Mouse (Mus musculus) adrenal gland, postnatal 4 days (tissue): ENCODE results near the gene Ndfip2. TPM values are rescaled to one million over a fixed set of nuclear protein-coding genes. Genes with fewer than 3 reads are reported as not detected.

Source experiments
- DNase-seq, 2 experiments: peaks; one replicate each; pipeline ENCODE4 v3.0.0; 2021 to 2022; ENCODE audit warnings: low spot score in 2 of 2, mixed read lengths in 2 of 2
- long read RNA-seq, 2 experiments: library from polyadenylated mRNA; stranded (forward); transcript quantifications; one replicate each; pipeline ENCODE4 v2.0.0; 2021
- total RNA-seq, 2 experiments: library from RNA; stranded (reverse); gene quantifications; 2 replicates each; pipeline ENCODE4 v1.2.3; 2021

Ndfip2 gene
- total RNA-seq, result 10 to 100 TPM; 38.2 to 40.9 TPM
- long read RNA-seq, experiment 1, transcript Ndfip2-202 (8 exons, 1,695 nt), result minor isoform, 34 of 90 reads
- long read RNA-seq, experiment 1, transcript Ndfip2-206 (8 exons, 2,532 nt), result major isoform, 49 of 90 reads
- long read RNA-seq, experiment 1, partial matches to known transcripts, result 2 of 90 reads
- long read RNA-seq, experiment 1, other reads (novel, unspliced or antisense), result 5 of 90 reads
- long read RNA-seq, experiment 2, transcript Ndfip2-202 (8 exons, 1,695 nt), result minor isoform, 35 of 169 reads
- long read RNA-seq, experiment 2, transcript Ndfip2-206 (8 exons, 2,532 nt), result major isoform, 127 of 169 reads
- long read RNA-seq, experiment 2, partial matches to known transcripts, result 2 of 169 reads
- long read RNA-seq, experiment 2, other reads (novel, unspliced or antisense), result 5 of 169 reads

DNA sequence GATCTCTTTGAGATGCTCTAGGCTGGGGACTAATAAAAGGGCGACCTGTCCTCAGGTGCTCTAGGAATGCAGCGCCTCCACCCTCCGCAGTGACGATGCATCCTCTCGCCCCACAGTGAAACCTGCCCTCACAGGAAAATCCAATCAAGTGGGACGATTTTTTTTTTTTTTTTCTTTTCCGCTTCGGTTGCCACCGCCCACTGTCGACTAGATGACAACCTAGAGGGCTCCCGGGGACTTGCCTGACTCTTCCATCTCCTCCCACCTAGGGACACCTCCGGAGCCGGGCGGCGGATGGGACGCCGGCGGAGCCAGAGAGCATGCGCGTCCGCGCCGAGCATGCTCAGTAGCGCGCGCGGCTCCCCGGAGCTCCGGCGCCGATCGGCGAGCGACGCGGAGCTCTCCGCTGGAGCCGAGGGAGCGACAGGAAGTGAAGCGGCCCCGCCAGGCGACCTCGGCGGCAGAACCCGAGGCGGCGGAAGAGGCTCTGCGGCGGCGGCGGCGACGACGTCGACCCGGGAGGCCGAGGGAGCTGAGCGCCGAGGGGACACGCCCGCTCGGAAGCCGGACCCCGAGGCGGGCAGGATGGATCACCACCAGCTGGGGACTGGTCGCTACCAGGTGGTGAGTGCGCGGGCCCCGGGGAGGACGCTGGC lies at the start of gene Ndfip2:
Gene Ndfip2, plus strand, starts transcription at position 195 of the 656 bp plus-strand sequence.
- DNase-seq, result peak; percentile 67 to 78

DNA sequence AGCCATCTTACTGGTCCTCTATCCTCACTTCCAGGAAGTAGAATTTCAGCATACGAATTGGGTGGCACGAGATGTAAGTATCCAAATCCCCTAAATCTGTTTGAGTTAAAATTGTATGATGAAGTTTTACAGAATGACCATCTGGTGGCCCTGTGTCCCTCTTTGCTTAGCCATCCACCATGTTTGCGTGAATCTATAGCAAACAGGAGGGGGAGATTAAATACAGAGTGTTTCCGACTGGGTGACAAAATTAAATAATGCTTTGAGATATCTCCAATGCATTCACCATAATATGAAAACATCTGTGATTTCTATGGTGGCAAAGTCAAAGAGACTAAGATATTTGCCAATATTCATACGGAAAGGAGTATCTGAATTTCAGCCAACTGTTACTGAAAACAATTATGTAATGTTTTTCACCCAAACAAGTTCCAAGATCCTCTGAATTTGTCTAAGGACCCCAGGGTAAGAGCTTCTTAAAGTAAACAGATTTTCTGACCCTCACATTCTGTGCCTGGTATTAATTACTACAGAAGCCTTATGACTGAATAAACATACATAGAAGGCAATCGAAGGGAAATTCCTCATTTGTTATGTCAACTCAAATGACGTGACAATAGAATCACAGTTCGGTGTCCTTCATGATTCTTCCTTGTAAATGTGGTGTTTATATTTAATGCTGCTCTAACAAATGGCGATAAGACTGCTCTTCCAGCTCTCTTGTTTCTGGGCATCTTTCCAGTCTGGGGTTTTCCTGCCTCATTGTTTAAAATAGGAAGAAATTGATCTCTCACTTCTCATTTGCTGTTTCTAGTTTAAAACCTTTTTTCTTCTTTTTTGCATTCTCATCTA lies 38.6 kb upstream of the Ndfip2 start:
- DNase-seq, result no peak

DNA sequence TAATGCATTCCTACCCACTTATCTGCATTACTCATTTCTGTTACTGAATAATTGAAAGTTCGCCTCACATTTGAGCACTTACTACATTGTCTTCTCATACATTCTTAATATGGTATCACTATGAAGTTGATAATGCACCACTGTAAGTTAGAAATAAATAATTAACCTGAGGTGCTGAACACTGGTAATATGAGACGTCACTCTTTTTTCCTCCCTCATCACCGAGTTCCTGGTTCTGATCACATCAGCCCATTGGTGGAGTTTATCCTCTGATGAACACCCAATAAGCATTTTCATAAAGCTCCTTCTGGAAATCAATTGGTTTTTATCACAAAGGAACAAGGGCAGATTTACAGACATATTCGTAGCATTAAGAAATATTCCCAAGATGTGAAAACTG lies 36.1 kb upstream of the Ndfip2 start:
- DNase-seq, result no peak

DNA sequence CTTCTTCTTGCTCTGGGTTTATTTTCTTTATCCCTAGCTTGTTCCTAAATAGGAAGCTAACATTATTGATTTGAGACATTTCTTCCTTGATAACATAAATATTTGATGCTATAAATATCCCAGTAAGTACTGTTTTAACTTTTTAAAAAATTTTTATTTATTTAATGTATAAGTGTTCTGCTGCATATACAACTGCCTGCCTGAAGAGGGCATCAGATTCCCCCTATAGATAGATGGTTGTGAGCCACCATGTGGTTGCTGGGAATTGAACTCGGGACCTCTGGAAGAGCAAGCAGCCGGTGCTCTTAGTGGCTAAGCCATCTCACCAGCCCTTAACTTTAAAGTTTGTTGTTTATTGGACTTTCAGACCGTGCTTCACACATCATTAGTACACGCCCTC lies 32.6 kb upstream of the Ndfip2 start:
- no peak for DNase-seq

DNA sequence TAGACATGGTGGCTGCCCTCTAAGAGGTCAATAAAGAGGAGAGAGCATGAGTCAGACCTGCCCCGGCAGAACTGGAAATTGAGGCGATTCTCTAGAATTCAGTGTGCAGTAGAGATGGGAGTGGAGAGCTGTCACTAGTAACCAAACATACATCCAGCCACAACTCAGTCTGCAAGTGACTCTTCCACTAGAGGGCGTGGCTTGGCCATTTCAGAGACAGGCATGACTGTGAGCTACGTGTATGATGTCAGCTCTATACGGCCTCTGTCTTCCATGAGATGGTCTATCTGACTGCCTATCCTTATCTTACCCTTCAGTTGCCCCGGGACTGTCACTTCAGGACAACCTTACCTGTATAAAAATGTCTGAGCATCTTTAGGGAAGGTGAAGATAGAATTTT lies 26.0 kb upstream of the Ndfip2 start:
- DNase-seq, result no peak

DNA sequence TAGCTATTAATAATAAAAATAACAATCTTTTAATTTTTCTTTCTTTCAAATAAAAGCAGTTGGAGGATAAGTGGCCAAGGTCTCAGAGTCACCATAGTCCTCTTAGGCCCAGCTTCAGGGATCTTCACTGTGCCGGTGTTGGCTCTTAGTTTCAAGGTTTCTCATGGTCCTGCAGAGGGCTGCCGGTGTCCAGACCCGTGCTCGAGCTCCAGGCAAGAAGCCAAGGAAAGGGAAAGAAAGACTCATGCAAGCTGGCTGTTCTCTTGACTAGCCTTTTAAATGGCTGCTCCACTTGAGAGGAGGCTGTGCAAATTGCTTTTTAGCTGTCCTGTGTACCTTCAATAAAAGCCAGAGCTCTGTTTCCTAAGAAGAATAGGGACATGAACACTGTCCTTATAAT lies 21.8 kb upstream of the Ndfip2 start:
- DNase-seq, result no peak

DNA sequence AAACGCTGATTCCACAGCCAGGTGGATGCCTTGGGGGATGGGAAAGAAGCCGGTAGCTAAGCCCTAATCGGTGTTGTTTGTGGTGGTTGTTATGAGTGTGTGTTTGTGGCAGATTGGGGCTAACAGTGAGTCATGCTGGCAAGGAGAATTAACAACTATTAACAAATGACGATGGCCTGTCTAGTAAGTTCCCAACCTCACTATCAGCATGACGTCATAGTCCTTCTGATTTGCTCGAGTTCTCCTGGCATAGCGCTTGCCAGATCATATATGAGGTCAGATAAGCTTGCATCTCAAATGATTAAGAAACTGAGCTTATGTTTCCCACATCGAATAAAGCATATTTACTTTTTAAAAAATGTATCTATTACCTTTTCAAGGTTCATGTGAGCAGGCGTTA lies 20.6 kb upstream of the Ndfip2 start:
- DNase-seq, result no peak

DNA sequence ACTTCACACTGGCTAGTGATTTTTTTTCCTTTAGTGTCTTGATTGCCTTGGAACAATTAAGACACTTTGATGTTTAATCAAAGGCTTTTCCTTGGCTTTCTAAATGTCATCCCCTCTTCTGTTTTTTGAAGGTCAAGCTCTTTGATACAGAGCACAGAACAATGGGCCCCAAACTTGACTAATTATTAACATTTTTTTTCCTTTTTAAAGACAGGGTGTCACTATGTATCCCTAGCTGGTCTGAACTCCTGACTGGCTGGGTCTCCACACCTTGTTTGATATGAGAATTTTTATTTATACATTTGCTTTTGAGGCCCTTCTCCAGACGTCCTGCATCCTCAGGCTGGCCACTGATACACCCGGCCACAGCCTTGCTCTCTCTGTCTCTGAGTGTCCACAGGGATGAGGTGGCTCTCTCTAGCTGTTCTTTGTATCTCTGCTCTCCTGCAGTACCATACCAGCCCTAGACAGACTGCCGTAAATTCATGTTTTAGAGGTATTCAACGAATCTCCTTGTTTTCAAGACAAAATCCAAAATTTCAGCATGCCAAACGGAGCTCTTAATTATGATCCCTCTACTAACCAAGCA lies 19.8 kb upstream of the Ndfip2 start:
- no peak for DNase-seq

DNA sequence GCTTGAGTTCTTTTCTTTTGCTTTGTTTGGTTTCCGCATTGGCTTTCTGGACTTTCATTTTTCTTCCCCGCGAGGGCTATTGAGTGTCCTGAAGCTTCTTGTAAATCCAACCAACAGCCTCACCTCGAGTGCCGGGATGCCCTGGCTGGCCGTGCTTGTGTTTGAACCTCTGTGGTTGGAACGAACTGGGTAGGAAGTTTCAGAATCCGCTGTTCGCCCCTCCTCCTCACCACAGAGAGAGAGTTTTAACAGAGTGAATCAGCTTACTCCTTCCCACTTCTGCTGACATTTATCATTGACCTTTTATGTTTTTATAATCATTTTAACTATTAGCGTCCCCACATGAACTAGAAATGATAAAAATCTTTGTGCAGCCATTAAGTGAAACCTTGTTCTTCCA lies 18.3 kb upstream of the Ndfip2 start:
- DNase-seq, result no peak

DNA sequence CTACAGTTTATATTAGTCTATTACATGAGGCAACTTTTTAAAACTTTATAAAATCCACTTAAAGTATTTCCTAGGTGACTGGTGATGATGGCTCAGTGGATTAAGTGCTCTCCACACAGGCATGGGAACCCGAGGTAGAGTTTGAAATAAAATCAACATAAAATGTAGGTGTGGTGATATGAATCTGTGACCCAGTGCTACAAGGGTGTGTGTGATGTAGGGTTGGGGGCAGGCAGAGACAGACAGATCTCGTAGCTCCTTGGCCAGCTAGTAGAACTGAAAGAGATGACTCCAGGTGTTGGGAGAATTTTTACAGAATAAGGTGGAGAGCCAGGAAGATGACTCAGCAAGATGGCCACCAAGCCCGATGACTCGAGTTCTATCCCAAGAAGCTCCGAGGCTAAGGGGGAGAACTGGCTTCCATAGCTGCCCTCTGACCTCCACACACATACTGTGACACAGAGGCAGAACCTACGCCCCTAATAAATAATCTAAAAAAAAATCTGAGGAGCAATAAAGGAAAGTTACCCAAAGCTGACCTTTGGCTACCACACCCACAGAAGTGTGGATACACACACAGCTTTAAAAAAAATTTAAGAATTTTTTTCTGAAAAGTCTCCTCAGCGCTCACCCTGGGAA lies 14.4 kb upstream of the Ndfip2 start:
- DNase-seq, result no peak

DNA sequence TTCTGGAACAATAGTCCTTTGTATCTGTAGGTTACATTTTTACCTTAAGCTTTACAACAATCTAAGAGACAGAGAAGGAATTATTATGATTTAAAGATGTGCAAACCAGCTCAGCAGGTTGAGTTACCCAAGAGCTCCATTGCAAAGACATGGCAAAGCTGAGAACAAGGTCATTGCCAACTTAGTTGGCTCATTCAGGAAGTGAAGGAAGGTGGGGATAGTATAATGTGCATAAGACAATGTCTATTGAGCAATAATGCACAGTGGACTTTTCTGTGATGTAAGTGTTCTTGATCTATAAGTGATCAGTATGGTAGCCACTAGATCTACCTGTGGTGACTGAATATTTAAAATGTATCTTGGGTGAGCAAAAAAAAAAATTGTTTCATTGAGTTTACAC lies 7.3 kb upstream of the Ndfip2 start:
- DNase-seq, result no peak

DNA sequence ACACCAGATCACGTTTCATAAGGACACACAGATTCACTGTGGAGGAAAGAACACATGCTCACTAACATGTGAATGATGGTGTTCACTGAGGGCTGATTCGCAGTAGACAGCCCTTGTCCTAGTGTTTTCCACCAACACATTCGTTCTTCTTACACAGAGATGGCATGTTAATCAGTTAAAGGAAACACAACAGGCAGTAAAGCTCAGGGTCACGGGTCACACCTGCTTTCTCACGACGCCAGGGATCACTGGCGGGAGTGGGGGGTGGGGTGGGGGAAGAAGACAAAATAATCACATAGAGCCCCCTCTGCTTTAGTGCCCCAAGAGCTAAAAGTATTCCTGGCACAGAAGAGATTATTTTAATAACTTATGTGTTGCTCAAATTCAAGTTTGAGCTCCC lies 5.1 kb upstream of the Ndfip2 start:
- no peak for DNase-seq

DNA sequence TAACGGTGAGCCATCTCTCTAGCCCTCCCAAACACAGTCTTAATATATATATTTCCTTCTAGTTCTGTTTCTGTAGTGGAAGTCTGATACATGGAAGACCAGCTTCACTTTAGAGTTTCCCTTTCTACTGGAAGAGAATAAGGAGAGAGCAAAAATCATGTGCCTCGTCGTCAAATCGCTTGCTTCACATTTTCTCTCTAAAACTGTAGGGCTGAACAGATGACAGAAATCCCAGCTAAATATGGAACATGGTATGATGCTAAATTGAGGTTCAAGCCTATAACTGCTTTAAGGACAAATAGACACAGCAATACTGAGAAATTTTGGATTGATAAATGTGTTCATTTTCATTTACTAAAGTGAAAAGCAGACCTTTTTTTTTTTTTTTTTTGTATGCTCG lies 4.0 kb upstream of the Ndfip2 start:
- DNase-seq, result no peak

DNA sequence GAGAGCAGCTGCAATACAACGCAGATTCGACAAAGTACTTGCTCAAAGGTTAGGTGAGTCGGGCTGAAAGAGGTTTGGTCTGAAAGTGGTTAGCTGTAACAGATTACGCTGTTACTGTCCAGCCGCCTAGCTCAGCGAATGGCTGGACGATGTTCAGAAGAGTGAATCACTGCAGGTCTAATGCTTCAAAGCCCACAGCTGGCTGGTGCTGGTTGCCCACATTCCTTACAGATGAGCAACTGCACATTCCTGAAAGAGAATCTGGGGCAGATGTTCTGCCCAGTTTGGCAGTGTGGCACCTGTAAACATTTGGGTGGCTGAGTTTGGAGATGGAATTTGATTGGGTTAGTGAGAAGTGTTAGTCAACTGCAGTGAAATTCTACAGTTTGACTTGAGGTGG lies 2.8 kb upstream of the Ndfip2 start:
- DNase-seq, result no peak

DNA sequence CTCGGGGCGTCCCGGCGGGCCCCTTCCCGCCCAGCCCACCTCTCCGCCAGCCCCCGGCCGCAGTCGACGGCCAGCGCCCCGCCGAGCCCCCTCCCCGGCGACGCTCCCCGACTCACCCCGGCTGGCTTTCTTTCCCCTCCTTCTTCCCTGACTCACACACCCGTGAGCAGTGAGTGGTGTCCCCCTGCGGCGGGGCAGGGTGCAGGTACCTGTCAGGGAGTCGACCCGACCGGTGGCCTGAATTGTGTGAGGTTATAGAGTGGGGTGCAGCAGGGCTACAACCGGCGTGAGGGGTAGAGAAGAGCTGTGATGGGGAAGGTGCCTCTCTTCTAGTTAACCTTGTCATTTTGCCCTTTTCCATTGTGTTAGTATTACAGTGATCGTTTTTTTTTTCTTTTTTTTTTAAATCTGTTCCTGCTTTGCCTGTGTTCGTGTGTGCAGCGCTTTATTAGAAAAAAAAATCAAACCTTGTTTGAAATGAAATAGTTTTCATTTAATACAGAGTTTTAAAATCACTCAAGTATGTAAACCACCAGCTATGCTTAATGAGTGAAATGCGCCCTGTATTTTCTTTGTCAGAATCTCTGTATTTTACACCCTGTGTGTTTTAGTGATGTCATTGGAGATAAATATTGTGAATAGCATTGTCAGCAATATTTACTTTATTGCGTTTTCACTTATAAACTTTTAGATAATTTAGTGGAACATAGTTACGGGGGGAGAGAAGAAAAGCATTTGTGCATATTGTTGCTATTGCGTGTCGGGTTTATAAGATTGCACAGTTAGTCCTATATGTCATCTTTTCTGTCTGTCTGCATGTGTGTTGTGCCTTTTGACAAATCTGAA lies 885 bp downstream of the Ndfip2 start:
- DNase-seq, result peak; percentile 7 to 27

DNA sequence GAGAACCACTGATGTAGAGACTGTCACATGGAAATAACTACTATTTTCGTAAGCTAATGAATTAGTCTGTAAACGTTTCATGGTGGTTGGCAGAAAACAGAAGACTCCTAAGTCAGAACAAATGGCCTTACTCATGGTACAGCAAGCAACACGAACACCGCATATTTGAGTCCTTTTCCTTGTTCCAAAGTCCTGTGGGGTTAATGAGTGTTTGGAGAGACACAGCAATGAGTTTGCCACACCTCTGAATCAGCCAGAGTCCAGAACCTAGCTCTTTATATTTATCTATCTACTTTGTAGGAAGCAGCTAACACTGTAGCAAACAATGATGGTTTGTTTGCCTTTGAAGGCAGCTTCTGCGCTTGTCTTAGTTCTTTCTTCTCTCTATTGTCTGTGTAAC lies 4.5 kb downstream of the Ndfip2 start:
- DNase-seq, result no peak

DNA sequence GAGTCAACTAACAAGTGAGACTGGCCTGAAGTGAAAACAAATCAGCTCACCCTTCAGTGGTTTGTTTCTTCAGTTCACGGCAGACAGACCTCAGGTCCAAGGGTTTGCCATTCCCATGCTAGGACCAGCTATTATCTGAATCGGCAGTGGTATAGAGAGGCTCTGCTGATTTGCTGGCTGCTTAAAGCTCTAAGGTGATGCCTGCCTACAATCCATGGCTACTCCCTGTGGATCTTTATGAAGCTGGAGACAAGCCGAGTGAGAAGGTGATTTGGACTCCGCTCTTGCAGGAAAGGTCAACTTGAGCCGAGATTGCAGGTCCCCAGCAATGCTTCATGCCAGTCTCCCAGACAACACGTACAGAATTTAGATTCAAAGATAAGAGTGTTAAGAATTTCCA lies 8.7 kb downstream of the Ndfip2 start:
- DNase-seq, result no peak

DNA sequence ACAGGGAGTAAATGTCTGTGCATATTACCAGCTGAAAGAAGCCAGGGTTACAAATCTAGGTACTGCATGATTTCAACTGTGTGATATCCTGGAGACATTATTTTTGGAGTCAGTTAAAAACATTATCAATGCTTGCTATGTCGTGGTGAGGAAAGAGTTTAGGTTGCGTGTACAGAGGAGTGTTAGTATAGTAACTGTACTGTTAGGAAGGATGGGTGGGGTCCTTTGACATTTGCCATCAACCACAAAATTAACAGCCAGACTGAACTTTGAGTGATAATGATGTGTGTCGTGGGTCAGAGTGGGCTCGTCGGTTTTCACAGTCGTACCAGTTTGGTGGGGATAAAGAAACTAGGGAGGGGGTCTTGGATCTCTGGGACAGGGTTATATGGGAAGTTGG lies 13.7 kb downstream of the Ndfip2 start:
- DNase-seq, result no peak

DNA sequence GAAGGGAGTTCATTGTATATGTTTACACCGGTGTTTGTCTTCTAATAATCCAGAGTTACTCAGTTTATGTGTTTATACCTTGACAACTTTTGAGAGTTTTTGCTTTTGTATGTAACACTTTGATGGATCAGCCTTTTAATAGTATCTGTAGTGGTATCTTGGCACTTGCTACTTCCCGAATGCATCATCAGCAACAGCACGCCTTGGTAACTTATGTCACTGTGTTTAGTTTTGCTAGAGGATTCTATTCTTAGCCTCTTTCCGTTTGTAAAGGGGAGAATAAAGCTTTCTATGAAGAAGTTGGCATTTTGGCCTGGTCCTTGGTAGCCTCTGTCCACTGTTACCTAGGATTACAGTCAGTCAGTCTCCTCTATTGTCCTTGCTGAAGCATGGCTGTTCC lies 14.2 kb downstream of the Ndfip2 start:
- DNase-seq, result no peak

DNA sequence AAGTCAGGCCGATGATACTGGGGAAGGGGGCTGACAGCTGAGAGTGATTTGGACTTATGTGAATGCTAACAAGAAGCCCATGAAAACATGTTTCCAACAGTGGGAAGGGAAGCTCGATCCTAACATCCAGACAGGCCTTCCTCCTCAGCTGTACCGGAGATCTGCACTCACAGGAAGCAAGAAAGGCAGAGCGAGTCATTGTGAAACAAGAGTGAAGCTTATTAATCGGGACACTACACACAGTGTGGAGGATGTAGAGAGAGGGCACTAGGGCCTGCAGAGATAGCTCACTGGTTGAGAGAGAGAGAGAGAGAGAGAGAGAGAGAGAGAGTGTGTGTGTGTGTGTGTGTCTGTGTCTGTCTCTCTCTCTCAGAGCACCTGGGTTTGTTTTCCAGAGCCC lies 16.8 kb downstream of the Ndfip2 start:
- DNase-seq, result no peak
